Mouse (Mus musculus): ENCODE results near the gene Cnep1r1. TPM values are rescaled to one million over a fixed set of nuclear protein-coding genes. Genes with fewer than 3 reads are reported as not detected.

Gene Cnep1r1
- polyA plus RNA-seq, 1 experiment from 2014 or later: 58.8 TPM

Small RNA genes within 50 kb of the gene (microRNA-seq; reads per million reads assigned to microRNA genes)
- not detected for gene Mir7071

Other genes starting within 250 kb of the Cnep1r1 start
- gene Zfp423, start 159.2 kb upstream of the Cnep1r1 start, polyA plus RNA-seq (2015; fragmentation: Nextera tagmentation; extraction: Ambion mirVana): 7.3 and 9.9 TPM in 2 replicates
- 42.2 and 42.6 TPM in 2 replicates for gene Heatr3, start 19.1 kb downstream of the Cnep1r1 start, polyA plus RNA-seq (2015; fragmentation: Nextera tagmentation; extraction: Ambion mirVana)
- 8.4 and 8.6 TPM in 2 replicates for gene Tent4b, start 80.4 kb downstream of the Cnep1r1 start, polyA plus RNA-seq (2015; fragmentation: Nextera tagmentation; extraction: Ambion mirVana)
- gene Adcy7, start 153.6 kb downstream of the Cnep1r1 start, polyA plus RNA-seq (2015; fragmentation: Nextera tagmentation; extraction: Ambion mirVana): 12.7 and 13.9 TPM in 2 replicates
- 66.8 and 74.2 TPM in 2 replicates for gene Brd7, start 243.4 kb downstream of the Cnep1r1 start, polyA plus RNA-seq (2015; fragmentation: Nextera tagmentation; extraction: Ambion mirVana)